Mouse (Mus musculus): ENCODE data around the gene Cage1.

The Cage1 gene

DNA sequence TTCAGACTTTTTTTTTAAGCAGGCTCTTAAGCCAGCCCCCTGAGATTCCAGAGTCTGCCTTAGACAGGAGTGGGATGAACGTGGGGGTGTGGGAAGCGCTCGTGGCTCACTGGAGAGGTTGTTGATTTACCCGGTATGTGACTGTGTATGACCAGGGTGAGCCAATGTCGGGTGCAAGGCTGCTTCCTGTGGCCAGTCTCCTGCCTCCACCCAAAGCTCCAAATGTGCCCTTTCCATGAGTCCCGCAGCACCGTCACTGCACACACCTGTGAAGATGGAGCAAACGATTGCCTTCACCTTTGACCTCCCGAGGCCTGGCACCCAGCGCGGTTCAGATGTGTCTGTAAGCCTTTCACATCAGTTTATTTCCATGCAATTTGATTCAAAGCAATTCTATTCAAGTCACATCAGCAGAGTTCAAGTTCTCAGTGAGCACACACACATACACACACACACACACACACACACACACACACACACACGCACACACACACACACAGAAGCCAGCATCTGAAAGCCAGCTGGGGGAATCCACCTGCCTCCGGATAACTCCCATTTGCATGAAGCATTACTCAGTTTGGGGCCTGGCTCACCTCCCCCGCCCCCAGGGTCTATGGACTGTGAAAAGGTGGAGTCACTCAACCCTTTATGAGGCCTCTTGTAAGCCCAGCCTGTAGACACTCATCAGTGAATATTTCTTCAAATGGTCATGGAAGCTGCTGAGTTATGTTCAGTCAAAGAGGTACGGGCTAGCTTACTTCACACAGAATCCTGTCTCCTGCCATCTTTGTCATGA lies 70.4 kb downstream of the Cage1 start:
- no peak for ATAC-seq (ENCODE audit: low TSS enrichment)

DNA sequence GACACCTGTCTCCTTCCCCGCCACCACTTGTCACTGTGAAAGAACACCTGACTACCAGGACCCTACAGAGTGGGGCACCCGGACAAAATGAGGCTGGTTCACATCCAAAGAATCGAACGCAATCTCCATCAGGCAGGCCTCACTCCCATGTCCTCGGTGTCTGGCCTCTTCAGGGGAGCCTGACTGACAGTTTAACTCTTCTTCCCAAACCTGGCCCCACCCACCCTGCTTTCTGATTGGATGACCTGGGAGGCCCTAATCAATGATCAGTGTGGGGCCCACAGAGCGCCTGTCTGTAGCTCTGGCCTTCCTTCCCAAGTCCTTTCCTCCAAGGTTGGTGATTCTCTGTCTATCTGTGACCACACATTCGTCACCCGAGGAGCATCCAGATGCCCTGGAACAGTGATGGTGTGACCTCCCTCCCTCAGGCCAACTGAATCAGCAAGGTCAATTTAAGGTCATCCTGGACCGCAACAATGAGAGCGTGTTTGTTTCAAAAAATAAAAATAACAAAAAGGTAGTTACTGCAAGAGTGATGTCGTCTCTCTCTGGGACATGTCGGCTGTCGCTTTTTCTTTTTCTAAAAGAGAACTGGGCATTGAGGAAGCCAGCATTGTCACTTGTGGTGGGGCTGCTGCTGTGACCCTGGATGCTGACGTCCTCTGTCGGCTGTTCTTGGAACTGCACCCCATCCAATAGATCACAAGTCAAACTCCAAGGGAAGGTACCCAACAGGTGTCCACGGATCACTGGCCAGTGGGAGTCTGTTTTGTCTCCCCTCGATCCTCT lies 71.5 kb downstream of the Cage1 start:
- no peak for ATAC-seq (ENCODE audit: low TSS enrichment)

DNA sequence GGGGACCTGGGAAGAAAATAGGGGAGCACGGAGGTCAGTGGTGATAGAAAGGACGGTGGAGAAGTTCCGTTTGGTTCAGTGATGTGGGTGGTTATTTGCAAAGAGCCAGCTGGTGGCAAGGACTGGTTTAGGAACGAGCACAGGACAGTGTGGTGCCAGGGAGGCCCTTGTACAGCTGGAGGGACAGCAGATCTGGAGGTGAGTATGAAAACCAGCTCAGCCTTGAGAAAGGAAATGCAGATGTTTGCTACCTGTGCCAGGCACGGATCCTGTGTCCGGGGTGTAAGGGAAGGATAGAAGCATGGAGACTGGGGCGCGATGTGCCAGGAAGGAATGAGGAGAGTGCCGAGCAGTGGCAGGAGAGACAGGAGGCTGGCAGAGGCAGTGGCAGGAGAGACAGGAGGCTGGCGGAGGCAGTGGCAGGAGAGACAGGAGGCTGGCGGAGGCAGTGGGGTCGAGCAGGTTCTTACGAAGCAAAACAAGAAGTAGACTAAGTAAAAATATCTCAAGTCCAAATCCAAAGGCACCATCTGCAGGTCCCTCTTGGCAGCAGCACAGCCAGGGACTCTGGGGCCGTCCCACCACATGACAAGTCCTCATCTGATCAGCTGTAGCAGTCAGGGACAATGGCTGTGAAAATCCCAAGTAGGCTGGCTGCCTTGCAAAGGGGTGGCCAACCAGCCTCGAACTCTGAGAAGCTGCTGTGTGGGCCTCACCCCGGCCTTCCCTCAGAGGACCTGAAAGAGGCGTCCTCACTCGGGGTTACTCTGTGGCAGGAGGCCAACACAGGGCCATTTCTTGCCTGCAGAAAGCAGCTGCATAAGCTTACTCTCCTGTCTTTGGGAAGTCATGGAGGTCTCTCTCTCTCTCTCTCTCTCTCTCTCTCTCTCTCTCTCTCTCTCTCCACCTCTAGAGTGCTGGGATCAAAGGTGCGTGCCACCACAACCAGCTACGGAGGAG lies 72.5 kb downstream of the Cage1 start:
- peak; percentile 77 for ATAC-seq (ENCODE audit: low TSS enrichment)

DNA sequence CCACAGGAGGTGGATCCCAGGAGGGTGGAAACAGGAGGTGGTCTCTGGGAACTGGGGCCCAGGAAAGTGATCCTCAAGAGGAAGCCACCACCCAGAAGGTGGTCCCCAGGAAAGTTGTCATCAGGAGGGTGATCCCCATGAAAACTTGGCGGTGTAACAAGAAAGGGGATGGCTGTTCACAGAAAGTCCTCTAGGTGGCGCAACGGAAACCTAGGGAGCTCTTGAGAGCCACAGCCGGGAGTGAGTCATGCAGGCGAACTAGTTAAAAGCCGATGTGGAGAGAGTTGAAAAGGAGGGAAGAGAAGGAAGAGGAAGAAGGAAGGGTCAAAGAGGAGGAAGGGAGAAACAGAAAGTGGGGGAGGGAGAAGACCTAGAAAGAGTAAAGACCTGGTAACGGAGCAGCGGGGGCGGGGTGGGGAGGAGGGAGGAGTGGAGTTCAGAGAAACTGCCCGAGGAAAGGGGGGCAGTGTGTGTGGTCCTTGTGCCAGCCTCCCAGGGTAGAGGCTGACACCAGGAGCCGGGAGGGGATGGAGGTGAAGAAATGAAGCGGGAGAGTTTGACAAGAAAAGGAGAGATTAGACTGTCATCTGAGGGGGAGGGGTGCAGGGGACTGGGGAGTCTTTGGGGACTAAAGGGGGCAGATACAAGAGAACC lies 73.4 kb downstream of the Cage1 start:
- peak; percentile 62 for ATAC-seq (ENCODE audit: low TSS enrichment)

DNA sequence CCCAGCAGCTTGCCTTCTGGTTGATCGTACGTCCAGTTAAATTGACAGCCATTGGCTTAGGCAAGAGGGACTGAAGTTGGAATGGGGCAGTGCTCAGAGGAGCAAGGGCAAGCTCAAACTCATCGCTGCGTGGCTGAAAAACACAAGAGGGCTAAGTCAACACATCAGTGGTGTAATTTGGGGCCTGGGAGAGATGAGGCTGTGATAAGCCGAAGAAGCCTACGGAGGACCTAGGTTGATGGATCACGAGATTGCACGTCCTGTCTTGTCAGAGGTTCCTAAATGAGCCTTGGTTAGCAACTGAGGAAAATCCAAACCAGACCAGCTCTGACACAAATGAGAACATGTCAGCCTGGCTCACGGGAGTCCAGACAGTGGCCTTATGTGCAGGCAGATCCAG lies 74.3 kb downstream of the Cage1 start:
- ATAC-seq (ENCODE audit: low TSS enrichment), result no peak

DNA sequence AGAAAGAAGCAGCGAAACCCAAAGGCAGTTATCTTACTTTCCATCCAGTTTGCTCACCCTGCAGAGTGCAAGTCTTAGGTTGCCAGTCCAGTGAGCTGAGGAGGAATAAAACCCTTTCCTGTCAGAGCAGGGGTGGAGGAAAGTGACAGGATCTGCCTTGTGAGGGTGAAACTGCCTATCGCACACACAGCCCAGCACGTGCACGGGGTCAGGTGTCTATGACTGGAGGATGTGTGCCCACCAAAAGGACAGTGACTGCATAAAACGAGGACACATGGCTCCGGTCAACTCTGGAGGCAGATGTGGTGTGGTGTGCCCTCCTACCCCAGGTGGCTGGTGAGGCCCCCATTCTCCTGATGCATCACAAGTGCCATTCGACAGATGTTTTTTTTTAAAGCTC lies 76.9 kb downstream of the Cage1 start:
- ATAC-seq (ENCODE audit: low TSS enrichment), result no peak

DNA sequence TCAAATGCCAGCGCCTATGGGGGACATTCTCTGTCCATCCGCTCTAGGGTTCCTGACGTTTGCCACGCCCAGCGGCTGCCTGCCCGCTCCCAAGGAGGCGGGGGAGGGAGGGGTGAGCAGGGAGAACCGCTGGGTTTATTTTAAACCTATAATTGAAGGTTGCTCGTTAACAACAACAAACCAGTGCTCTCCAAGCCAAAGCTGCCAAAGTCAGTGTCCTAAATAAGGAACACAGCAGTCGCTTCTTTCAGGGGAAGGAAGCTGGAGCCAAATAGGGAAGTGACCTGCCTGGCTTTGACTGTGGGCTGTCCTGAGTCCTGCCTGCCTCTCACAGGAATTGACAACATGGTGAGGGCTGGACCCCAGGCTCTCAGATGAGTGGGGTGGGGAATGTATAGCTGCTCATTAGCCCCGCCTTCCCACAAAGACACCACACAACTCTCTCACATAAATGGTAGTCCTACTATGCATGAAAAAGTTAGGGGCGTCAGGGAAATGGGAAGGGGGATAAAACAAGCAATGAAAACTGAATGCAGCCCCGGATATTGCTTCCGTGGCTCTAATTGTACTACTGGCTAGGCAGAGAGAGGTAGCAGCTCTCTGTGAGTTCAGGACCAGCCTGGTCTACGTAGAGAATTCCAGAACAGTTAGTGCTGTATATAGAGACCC lies 77.5 kb downstream of the Cage1 start:
- no peak for ATAC-seq (ENCODE audit: low TSS enrichment)

DNA sequence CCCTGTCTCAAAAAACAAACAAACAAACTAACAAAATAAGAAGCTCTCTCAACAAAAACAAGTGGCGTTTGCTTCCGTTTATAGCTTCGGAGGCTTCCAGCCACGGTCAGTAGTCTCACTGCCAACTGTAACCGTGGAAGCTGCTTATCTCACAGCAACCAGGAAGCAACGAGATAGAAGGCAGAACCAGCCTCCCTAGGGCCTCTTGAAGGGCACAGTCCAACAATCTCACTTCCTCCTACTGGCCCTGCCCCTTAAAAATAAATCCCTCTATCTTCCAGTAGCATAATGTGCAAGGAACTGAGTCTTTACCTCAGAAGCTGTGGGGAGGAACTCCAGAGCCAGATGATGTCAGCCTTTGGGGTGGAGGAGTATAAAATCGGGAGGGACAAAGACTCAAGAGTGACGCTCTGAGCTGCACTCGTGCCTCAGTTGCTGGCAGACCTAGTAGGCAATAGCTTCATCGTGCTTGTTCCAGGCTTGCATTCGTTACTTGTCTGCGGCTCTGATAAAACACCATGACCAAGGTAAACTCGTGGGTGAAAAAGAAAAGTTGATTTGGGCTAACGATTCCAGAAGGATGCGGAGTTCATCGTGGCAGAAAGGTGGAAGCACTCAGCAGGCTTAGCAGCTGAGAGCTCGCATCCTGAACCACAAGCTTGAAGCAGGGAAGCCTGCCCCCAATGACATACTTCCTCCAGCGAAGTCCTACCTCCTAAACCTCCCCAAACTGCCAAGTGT lies 78.2 kb downstream of the Cage1 start:
- ATAC-seq (ENCODE audit: low TSS enrichment), result no peak

All from frontal cortex, adult (tissue).